Mouse (Mus musculus): ENCODE data around the gene Cdon. TPM values are rescaled to one million over a fixed set of nuclear protein-coding genes. Genes with fewer than 3 reads are reported as not detected.

Cdon gene
- polyA plus RNA-seq, 1 experiment: 31.1 TPM

GRCm38 (mm10) chr9:35493033-35493732 lies 72.3 kb downstream of the Cdon start:
- H3K27ac ChIP-seq (ENCODE audit: insufficient read depth, low read length): no peak overlapping the region

GRCm38 (mm10) chr9:35493733-35494092 lies 72.8 kb downstream of the Cdon start:
- no peaks in the 10 kb centered on the region for H3K36me3 ChIP-seq (ENCODE audit: control insufficient read depth, insufficient read depth, low read length, poor library complexity, severe bottlenecking)
- no peak for TF ChIP-seq POLR2A (IDR thresholded peaks at IDR 0.05; ENCODE audit: insufficient read depth, low read length)
- TF ChIP-seq CTCF (IDR thresholded peaks at IDR 0.05; ENCODE audit: low read depth, low read length): no peak
- no peak for TF ChIP-seq EP300 (IDR thresholded peaks at IDR 0.05; ENCODE audit: insufficient read depth, low read depth, low read length)
- no peak overlapping the region for H3K27ac ChIP-seq (ENCODE audit: insufficient read depth, low read length)
- H3K27me3 ChIP-seq (ENCODE audit: control insufficient read depth, insufficient read depth, low read length, poor library complexity, severe bottlenecking): no peaks in the 10 kb centered on the region
- H3K9me3 ChIP-seq (replicated peaks; ENCODE audit: control insufficient read depth, insufficient read depth, low read length, poor library complexity, severe bottlenecking): no peaks in the 10 kb centered on the region
- H3K4me3 ChIP-seq (ENCODE audit: low read depth, low read length): no peak overlapping the region
- no peak overlapping the region for H3K9ac ChIP-seq (ENCODE audit: low read depth, poor library complexity, severe bottlenecking)
- peaks cover 2% of the 10 kb centered on the region for H3K4me1 ChIP-seq (ENCODE audit: control insufficient read depth, insufficient read depth, low read length)

More at GRCm38 (mm10) chr9:35493033-35493732, 72.3 kb downstream of the Cdon start:
- Histone ChIP-seq H3K4me3 (ENCODE audit: low read depth, low read length) (no peak overlapping the region), H3K9ac (ENCODE audit: low read depth, poor library complexity, severe bottlenecking) (no peak overlapping the region), H3K36me3 (ENCODE audit: control insufficient read depth, insufficient read depth, low read length, poor library complexity, severe bottlenecking) (no peaks in the 10 kb centered on the region), H3K27me3 (ENCODE audit: control insufficient read depth, insufficient read depth, low read length, poor library complexity, severe bottlenecking) (no peaks in the 10 kb centered on the region), H3K4me1 (ENCODE audit: control insufficient read depth, insufficient read depth, low read length) (peaks cover 2% of the 10 kb centered on the region), H3K9me3 (replicated peaks; ENCODE audit: control insufficient read depth, insufficient read depth, low read length, poor library complexity, severe bottlenecking) (no peaks in the 10 kb centered on the region)
- no peak for TF ChIP-seq CTCF (IDR thresholded peaks at IDR 0.05; ENCODE audit: low read depth, low read length)
- TF ChIP-seq EP300 (IDR thresholded peaks at IDR 0.05; ENCODE audit: insufficient read depth, low read depth, low read length): no peak
- no peak for TF ChIP-seq POLR2A (IDR thresholded peaks at IDR 0.05; ENCODE audit: insufficient read depth, low read length)

- TF ChIP-seq POLR2A (IDR thresholded peaks at IDR 0.05; ENCODE audit: insufficient read depth, low read length) (no peak), EP300 (IDR thresholded peaks at IDR 0.05; ENCODE audit: insufficient read depth, low read depth, low read length) (no peak), CTCF (IDR thresholded peaks at IDR 0.05; ENCODE audit: low read depth, low read length) (no peak)
- H3K9ac ChIP-seq (ENCODE audit: low read depth, poor library complexity, severe bottlenecking): no peak overlapping the region
- no peaks in the 10 kb centered on the region for H3K36me3 ChIP-seq (ENCODE audit: control insufficient read depth, insufficient read depth, low read length, poor library complexity, severe bottlenecking)
- H3K9me3 ChIP-seq (replicated peaks; ENCODE audit: control insufficient read depth, insufficient read depth, low read length, poor library complexity, severe bottlenecking): no peaks in the 10 kb centered on the region
- H3K27me3 ChIP-seq (ENCODE audit: control insufficient read depth, insufficient read depth, low read length, poor library complexity, severe bottlenecking): no peaks in the 10 kb centered on the region
- peaks cover 2% of the 10 kb centered on the region for H3K4me1 ChIP-seq (ENCODE audit: control insufficient read depth, insufficient read depth, low read length)
- no peak overlapping the region for H3K4me3 ChIP-seq (ENCODE audit: low read depth, low read length)
- H3K27ac ChIP-seq (ENCODE audit: insufficient read depth, low read length): no peak overlapping the region
Observed at GRCm38 (mm10) chr9:35494937-35495336, 74.0 kb downstream of the Cdon start.

GRCm38 (mm10) chr9:35495471-35495870 lies 74.5 kb downstream of the Cdon start:
- H3K9me3 ChIP-seq (replicated peaks; ENCODE audit: control insufficient read depth, insufficient read depth, low read length, poor library complexity, severe bottlenecking): no peaks in the 10 kb centered on the region
- TF ChIP-seq EP300 (IDR thresholded peaks at IDR 0.05; ENCODE audit: insufficient read depth, low read depth, low read length): no peak
- TF ChIP-seq CTCF (IDR thresholded peaks at IDR 0.05; ENCODE audit: low read depth, low read length): no peak
- TF ChIP-seq POLR2A (IDR thresholded peaks at IDR 0.05; ENCODE audit: insufficient read depth, low read length): no peak
- H3K36me3 ChIP-seq (ENCODE audit: control insufficient read depth, insufficient read depth, low read length, poor library complexity, severe bottlenecking): no peaks in the 10 kb centered on the region
- H3K4me1 ChIP-seq (ENCODE audit: control insufficient read depth, insufficient read depth, low read length): peaks cover 2% of the 10 kb centered on the region
- H3K4me3 ChIP-seq (ENCODE audit: low read depth, low read length): no peak overlapping the region
- H3K27me3 ChIP-seq (ENCODE audit: control insufficient read depth, insufficient read depth, low read length, poor library complexity, severe bottlenecking): no peaks in the 10 kb centered on the region
- no peak overlapping the region for H3K9ac ChIP-seq (ENCODE audit: low read depth, poor library complexity, severe bottlenecking)
- H3K27ac ChIP-seq (ENCODE audit: insufficient read depth, low read length): no peak overlapping the region

- no peaks in the 10 kb centered on the region for H3K9me3 ChIP-seq (replicated peaks; ENCODE audit: control insufficient read depth, insufficient read depth, low read length, poor library complexity, severe bottlenecking)
- H3K4me3 ChIP-seq (ENCODE audit: low read depth, low read length): no peak overlapping the region
- no peaks in the 10 kb centered on the region for H3K27me3 ChIP-seq (ENCODE audit: control insufficient read depth, insufficient read depth, low read length, poor library complexity, severe bottlenecking)
- no peaks in the 10 kb centered on the region for H3K36me3 ChIP-seq (ENCODE audit: control insufficient read depth, insufficient read depth, low read length, poor library complexity, severe bottlenecking)
- no peak overlapping the region for H3K27ac ChIP-seq (ENCODE audit: insufficient read depth, low read length)
- no peak for TF ChIP-seq EP300 (IDR thresholded peaks at IDR 0.05; ENCODE audit: insufficient read depth, low read depth, low read length)
- H3K9ac ChIP-seq (ENCODE audit: low read depth, poor library complexity, severe bottlenecking): no peak overlapping the region
- peaks cover 2% of the 10 kb centered on the region for H3K4me1 ChIP-seq (ENCODE audit: control insufficient read depth, insufficient read depth, low read length)
Observed at GRCm38 (mm10) chr9:35499946-35500345, 79.0 kb downstream of the Cdon start.

- no peaks in the 10 kb centered on the region for H3K36me3 ChIP-seq (ENCODE audit: control insufficient read depth, insufficient read depth, low read length, poor library complexity, severe bottlenecking)
- TF ChIP-seq EP300 (IDR thresholded peaks at IDR 0.05; ENCODE audit: insufficient read depth, low read depth, low read length): no peak
- TF ChIP-seq CTCF (IDR thresholded peaks at IDR 0.05; ENCODE audit: low read depth, low read length): no peak
- TF ChIP-seq POLR2A (IDR thresholded peaks at IDR 0.05; ENCODE audit: insufficient read depth, low read length): no peak
Observed at GRCm38 (mm10) chr9:35502361-35503000, 81.6 kb downstream of the Cdon start.

More at GRCm38 (mm10) chr9:35502361-35503000, 81.6 kb downstream of the Cdon start:
- no peaks in the 10 kb centered on the region for H3K4me1 ChIP-seq (ENCODE audit: control insufficient read depth, insufficient read depth, low read length)
- no peak overlapping the region for H3K4me3 ChIP-seq (ENCODE audit: low read depth, low read length)
- H3K9ac ChIP-seq (ENCODE audit: low read depth, poor library complexity, severe bottlenecking): no peak overlapping the region
- H3K27me3 ChIP-seq (ENCODE audit: control insufficient read depth, insufficient read depth, low read length, poor library complexity, severe bottlenecking): no peaks in the 10 kb centered on the region
- no peaks in the 10 kb centered on the region for H3K9me3 ChIP-seq (replicated peaks; ENCODE audit: control insufficient read depth, insufficient read depth, low read length, poor library complexity, severe bottlenecking)
- H3K27ac ChIP-seq (ENCODE audit: insufficient read depth, low read length): no peak overlapping the region

Data from ES-Bruce4 (cell line).